Mouse (Mus musculus) splenic B cell, adult 2 months (primary cell): ENCODE results near the gene Rasa3.

ENCODE experiments used
- DNase-seq: peaks from one replicate; pipeline ENCODE4 v3.0.0-alpha.2; 2011; ENCODE audit warnings: low read depth, low spot score
- H3K27me3 ChIP-seq: 2 replicates; pipeline ENCODE4 v1.6.1; 2012; ENCODE audit warnings: mild to moderate bottlenecking, low read length, moderate library complexity, mixed read lengths; ENCODE audit not compliant: control insufficient read depth, poor library complexity, insufficient read depth, severe bottlenecking
- H3K36me3 ChIP-seq: 2 replicates; pipeline ENCODE4 v1.6.1; 2012; ENCODE audit warnings: mild to moderate bottlenecking, low read length, moderate library complexity, mixed read lengths; ENCODE audit not compliant: control insufficient read depth, poor library complexity, insufficient read depth, severe bottlenecking

Rasa3 gene

GRCm38 (mm10) chr8:13694735-13695134 lies 17.3 kb upstream of the Rasa3 start:
- Histone ChIP-seq H3K27me3 (no peaks in the 10 kb centered on the region; the same call in 1 of the 2 replicates), H3K36me3 (no peaks in the 10 kb centered on the region)
- DNase-seq = no peak

- H3K36me3 ChIP-seq = no peaks in the 10 kb centered on the region
- DNase-seq = no peak
- no peaks in the 10 kb centered on the region; the same call in 1 of the 2 replicates for H3K27me3 ChIP-seq
Observed at GRCm38 (mm10) chr8:13692302-13693066, 15.1 kb upstream of the Rasa3 start.

- no peaks in the 10 kb centered on the region for H3K27me3 ChIP-seq
- H3K36me3 ChIP-seq = no peaks in the 10 kb centered on the region
- no peak for DNase-seq
Observed at GRCm38 (mm10) chr8:13689331-13689730, 11.9 kb upstream of the Rasa3 start.

GRCm38 (mm10) chr8:13688461-13688860 lies 11.1 kb upstream of the Rasa3 start:
- no peaks in the 10 kb centered on the region for H3K27me3 ChIP-seq
- no peaks in the 10 kb centered on the region for H3K36me3 ChIP-seq
- DNase-seq = no peak

GRCm38 (mm10) chr8:13687941-13688340 lies 10.5 kb upstream of the Rasa3 start:
- DNase-seq = peak; percentile 67
- Histone ChIP-seq H3K36me3 (no peaks in the 10 kb centered on the region), H3K27me3 (no peaks in the 10 kb centered on the region)

- H3K36me3 ChIP-seq = no peaks in the 10 kb centered on the region
- H3K27me3 ChIP-seq = no peaks in the 10 kb centered on the region
- peak; percentile 37 for DNase-seq
Observed at GRCm38 (mm10) chr8:13687101-13687717, 9.8 kb upstream of the Rasa3 start.

- peak; percentile 80 for DNase-seq
- H3K36me3 ChIP-seq = no peaks in the 10 kb centered on the region
- H3K27me3 ChIP-seq = no peaks in the 10 kb centered on the region
Observed at GRCm38 (mm10) chr8:13686426-13686825, 9.0 kb upstream of the Rasa3 start.

GRCm38 (mm10) chr8:13685674-13686314 lies 8.4 kb upstream of the Rasa3 start:
- peak; percentile 85 for DNase-seq
- no peaks in the 10 kb centered on the region for H3K36me3 ChIP-seq
- H3K27me3 ChIP-seq = no peaks in the 10 kb centered on the region

- H3K27me3 ChIP-seq = no peaks in the 10 kb centered on the region
- H3K36me3 ChIP-seq = no peaks in the 10 kb centered on the region
- no peak for DNase-seq
Observed at GRCm38 (mm10) chr8:13684131-13684530, 6.7 kb upstream of the Rasa3 start.

GRCm38 (mm10) chr8:13678182-13678581 lies 779 bp upstream of the Rasa3 start:
- peak; percentile 80 for DNase-seq

GRCm38 (mm10) chr8:13676701-13677412 lies 546 bp downstream of the Rasa3 start:
- peak; percentile 73 for DNase-seq
- no peaks in the 10 kb centered on the region for H3K36me3 ChIP-seq
- H3K27me3 ChIP-seq = no peaks in the 10 kb centered on the region

More at GRCm38 (mm10) chr8:13678182-13678581, 779 bp upstream of the Rasa3 start:
- H3K27me3 ChIP-seq = no peaks in the 10 kb centered on the region
- no peaks in the 10 kb centered on the region for H3K36me3 ChIP-seq

- peak; percentile 50 for DNase-seq
- Histone ChIP-seq H3K36me3 (no peaks in the 10 kb centered on the region), H3K27me3 (no peaks in the 10 kb centered on the region)
Observed at GRCm38 (mm10) chr8:13676302-13676700, 1.1 kb downstream of the Rasa3 start.

GRCm38 (mm10) chr8:13675524-13675923 lies 1.9 kb downstream of the Rasa3 start:
- no peak for DNase-seq
- no peaks in the 10 kb centered on the region for H3K36me3 ChIP-seq
- no peaks in the 10 kb centered on the region for H3K27me3 ChIP-seq

- H3K36me3 ChIP-seq = peaks cover 2% of the 10 kb centered on the region; the same call in 1 of the 2 replicates
- DNase-seq = peak; percentile 61
- no peaks in the 10 kb centered on the region for H3K27me3 ChIP-seq
Observed at GRCm38 (mm10) chr8:13675121-13675520, 2.3 kb downstream of the Rasa3 start.
